Mouse (Mus musculus): ENCODE measurements around the gene Foxp1. TPM values are rescaled to one million over a fixed set of nuclear protein-coding genes. Genes with fewer than 3 reads are reported as not detected.

The Foxp1 gene
- total RNA-seq, 2 experiments from 2014 or later: 21.9 to 35.8 TPM

GRCm38 (mm10) chr6:99093856-99094255 is 428.7 kb downstream of the Foxp1 start:
- DNase-seq: no peak

GRCm38 (mm10) chr6:99093208-99093607 is 429.3 kb downstream of the Foxp1 start:
- no peak for DNase-seq

GRCm38 (mm10) chr6:99091799-99092198 is 430.7 kb downstream of the Foxp1 start:
- no peak for DNase-seq

GRCm38 (mm10) chr6:99087598-99087997 is 434.9 kb downstream of the Foxp1 start:
- DNase-seq: no peak

GRCm38 (mm10) chr6:99084956-99085355 is 437.6 kb downstream of the Foxp1 start:
- no peak for DNase-seq

- DNase-seq: no peak
Measured at GRCm38 (mm10) chr6:99081259-99081658, 441.3 kb downstream of the Foxp1 start.

- DNase-seq: no peak
Measured at GRCm38 (mm10) chr6:99079041-99079835, 443.3 kb downstream of the Foxp1 start.

- no peak for DNase-seq
Measured at GRCm38 (mm10) chr6:99078089-99078488, 444.4 kb downstream of the Foxp1 start.

- DNase-seq: no peak
Measured at GRCm38 (mm10) chr6:99073303-99074271, 448.9 kb downstream of the Foxp1 start.

- DNase-seq: no peak
Measured at GRCm38 (mm10) chr6:99070710-99071109, 451.8 kb downstream of the Foxp1 start.

- no peak for DNase-seq
Measured at GRCm38 (mm10) chr6:99069726-99070125, 452.8 kb downstream of the Foxp1 start.

GRCm38 (mm10) chr6:99065569-99066353 is 456.8 kb downstream of the Foxp1 start:
- peak; percentile 20 for DNase-seq

- no peak for DNase-seq
Measured at GRCm38 (mm10) chr6:99063982-99064484, 458.5 kb downstream of the Foxp1 start.

- DNase-seq: no peak
Measured at GRCm38 (mm10) chr6:99062931-99063330, 459.6 kb downstream of the Foxp1 start.

- DNase-seq: no peak
Measured at GRCm38 (mm10) chr6:99058688-99059087, 463.8 kb downstream of the Foxp1 start.

GRCm38 (mm10) chr6:99057113-99057553 is 465.4 kb downstream of the Foxp1 start:
- no peak for DNase-seq

GRCm38 (mm10) chr6:99056379-99056778 is 466.1 kb downstream of the Foxp1 start:
- no peak for DNase-seq

GRCm38 (mm10) chr6:99053998-99054397 is 468.5 kb downstream of the Foxp1 start:
- DNase-seq: no peak

- DNase-seq: no peak
Measured at GRCm38 (mm10) chr6:99053111-99053510, 469.4 kb downstream of the Foxp1 start.

GRCm38 (mm10) chr6:99051724-99052123 is 470.8 kb downstream of the Foxp1 start:
- DNase-seq: no peak

- DNase-seq: no peak
Measured at GRCm38 (mm10) chr6:99050288-99051006, 472.1 kb downstream of the Foxp1 start.

Measured in gastrocnemius, postnatal 10 days (tissue).